Mouse (Mus musculus): Measurements from ENCODE around the gene Katnal1.

Katnal1 gene

GRCm38 (mm10) chr5:148927717-148928223 lies 1.4 kb downstream of the Katnal1 start:
- DNase-seq (ENCODE audit: low spot score): no peak

- no peak for DNase-seq (ENCODE audit: low spot score)
Observed at GRCm38 (mm10) chr5:148924586-148924985, 4.5 kb downstream of the Katnal1 start.

GRCm38 (mm10) chr5:148924051-148924450 lies 5.1 kb downstream of the Katnal1 start:
- no peak for DNase-seq (ENCODE audit: low spot score)

- DNase-seq (ENCODE audit: low spot score): no peak
Observed at GRCm38 (mm10) chr5:148923408-148923807, 5.7 kb downstream of the Katnal1 start.

GRCm38 (mm10) chr5:148922773-148923172 lies 6.3 kb downstream of the Katnal1 start:
- DNase-seq (ENCODE audit: low spot score): no peak

GRCm38 (mm10) chr5:148918049-148918448 lies 11.1 kb downstream of the Katnal1 start:
- DNase-seq (ENCODE audit: low spot score): no peak

- DNase-seq (ENCODE audit: low spot score): no peak
Observed at GRCm38 (mm10) chr5:148916775-148917174, 12.3 kb downstream of the Katnal1 start.

- DNase-seq (ENCODE audit: low spot score): no peak
Observed at GRCm38 (mm10) chr5:148912262-148912661, 16.9 kb downstream of the Katnal1 start.

GRCm38 (mm10) chr5:148910066-148910465 lies 19.1 kb downstream of the Katnal1 start:
- DNase-seq (ENCODE audit: low spot score): no peak

- no peak for DNase-seq (ENCODE audit: low spot score)
Observed at GRCm38 (mm10) chr5:148909402-148909801, 19.7 kb downstream of the Katnal1 start.

GRCm38 (mm10) chr5:148909057-148909395 lies 20.1 kb downstream of the Katnal1 start:
- DNase-seq (ENCODE audit: low spot score): no peak

GRCm38 (mm10) chr5:148908191-148909056 lies 20.7 kb downstream of the Katnal1 start:
- no peak for DNase-seq (ENCODE audit: low spot score)

GRCm38 (mm10) chr5:148906305-148906704 lies 22.8 kb downstream of the Katnal1 start:
- no peak for DNase-seq (ENCODE audit: low spot score)

- DNase-seq (ENCODE audit: low spot score): peak; percentile 49
Observed at GRCm38 (mm10) chr5:148904846-148905245, 24.3 kb downstream of the Katnal1 start.

- DNase-seq (ENCODE audit: low spot score): no peak
Observed at GRCm38 (mm10) chr5:148899361-148899760, 29.8 kb downstream of the Katnal1 start.

GRCm38 (mm10) chr5:148897941-148898417 lies 31.1 kb downstream of the Katnal1 start:
- DNase-seq (ENCODE audit: low spot score): peak; percentile 42

GRCm38 (mm10) chr5:148897069-148897702 lies 31.9 kb downstream of the Katnal1 start:
- DNase-seq (ENCODE audit: low spot score): peak; percentile 90

- peak; percentile 36 for DNase-seq (ENCODE audit: low spot score)
Observed at GRCm38 (mm10) chr5:148896515-148896914, 32.6 kb downstream of the Katnal1 start.

GRCm38 (mm10) chr5:148895833-148896232 lies 33.3 kb downstream of the Katnal1 start:
- DNase-seq (ENCODE audit: low spot score): no peak

GRCm38 (mm10) chr5:148895034-148895433 lies 34.1 kb downstream of the Katnal1 start:
- no peak for DNase-seq (ENCODE audit: low spot score)

GRCm38 (mm10) chr5:148890237-148890636 lies 38.9 kb downstream of the Katnal1 start:
- no peak for DNase-seq (ENCODE audit: low spot score)

GRCm38 (mm10) chr5:148888032-148888431 lies 41.1 kb downstream of the Katnal1 start:
- DNase-seq (ENCODE audit: low spot score): no peak
